Mouse (Mus musculus) kidney, embryonic 16.5 days (tissue): Measurements from ENCODE around the gene Fads3. TPM values are rescaled to one million over a fixed set of nuclear protein-coding genes. Genes with fewer than 3 reads are reported as not detected.

Source experiments
- ATAC-seq: fragments of 200-750 bp; cut with Nextera tagmentation; 2 replicates; pipeline ENCODE4 v1.8.0; 2017; ENCODE audit warnings: moderate TSS enrichment; ENCODE audit not compliant: low FRiP score, low TSS enrichment
- H3K27ac ChIP-seq: fragments of 300-500 bp; sonication (generic); 2 replicates; pipeline ENCODE4 v1.5.1; 2014; ENCODE audit warnings: low read length
- H3K27me3 ChIP-seq: fragments of 300-500 bp; sonication (generic); 2 replicates; pipeline ENCODE4 v1.6.1; 2014; ENCODE audit warnings: low read length, control low read depth, mixed read lengths; ENCODE audit not compliant: insufficient read depth
- H3K36me3 ChIP-seq: fragments of 300-500 bp; sonication (generic); 2 replicates; pipeline ENCODE4 v1.6.1; 2014; ENCODE audit warnings: low read length, control low read depth, mixed read lengths; ENCODE audit not compliant: insufficient read depth
- H3K4me1 ChIP-seq: fragments of 300-500 bp; sonication (generic); 2 replicates; pipeline ENCODE4 v1.6.1; 2014; ENCODE audit warnings: low read length, control low read depth, mixed read lengths; ENCODE audit not compliant: insufficient read depth
- H3K4me2 ChIP-seq: fragments of 300-500 bp; sonication (generic); replicated peaks from 2 replicates; pipeline ENCODE4 v1.6.1; 2014; ENCODE audit warnings: low read depth, low read length
- H3K4me3 ChIP-seq: fragments of 300-500 bp; sonication (generic); 2 replicates; pipeline ENCODE4 v1.5.1; 2014; ENCODE audit warnings: mild to moderate bottlenecking, low read length
- H3K9ac ChIP-seq: fragments of 300-500 bp; sonication (generic); replicated peaks from 2 replicates; pipeline ENCODE4 v1.6.1; 2014; ENCODE audit warnings: low read length
- H3K9me3 ChIP-seq: fragments of 300-500 bp; sonication (generic); 2 replicates; pipeline ENCODE4 v1.6.1; 2016; ENCODE audit warnings: low read length, control low read depth
- WGBS: fragments of 180-500 bp; shearing (Covaris S2); extraction: QIAGEN DNeasy Blood & Tissue Kit; methylation state at CpG from one replicate; pipeline ENCODE4 v1.1.7; 2014; 5-methylcytosine and 5-hydroxymethylcytosine counted together
- polyA plus RNA-seq: library from polyadenylated mRNA; unstranded; fragments of >200 nt; fragmentation: Nextera tagmentation; extraction: Ambion mirVana; gene quantifications from 2 replicates; pipeline ENCODE4 v1.2.1, GENCODE M21; 2015

The Fads3 gene
- polyA plus RNA-seq, 1 experiment from 2014 or later = 36.5 TPM

DNA sequence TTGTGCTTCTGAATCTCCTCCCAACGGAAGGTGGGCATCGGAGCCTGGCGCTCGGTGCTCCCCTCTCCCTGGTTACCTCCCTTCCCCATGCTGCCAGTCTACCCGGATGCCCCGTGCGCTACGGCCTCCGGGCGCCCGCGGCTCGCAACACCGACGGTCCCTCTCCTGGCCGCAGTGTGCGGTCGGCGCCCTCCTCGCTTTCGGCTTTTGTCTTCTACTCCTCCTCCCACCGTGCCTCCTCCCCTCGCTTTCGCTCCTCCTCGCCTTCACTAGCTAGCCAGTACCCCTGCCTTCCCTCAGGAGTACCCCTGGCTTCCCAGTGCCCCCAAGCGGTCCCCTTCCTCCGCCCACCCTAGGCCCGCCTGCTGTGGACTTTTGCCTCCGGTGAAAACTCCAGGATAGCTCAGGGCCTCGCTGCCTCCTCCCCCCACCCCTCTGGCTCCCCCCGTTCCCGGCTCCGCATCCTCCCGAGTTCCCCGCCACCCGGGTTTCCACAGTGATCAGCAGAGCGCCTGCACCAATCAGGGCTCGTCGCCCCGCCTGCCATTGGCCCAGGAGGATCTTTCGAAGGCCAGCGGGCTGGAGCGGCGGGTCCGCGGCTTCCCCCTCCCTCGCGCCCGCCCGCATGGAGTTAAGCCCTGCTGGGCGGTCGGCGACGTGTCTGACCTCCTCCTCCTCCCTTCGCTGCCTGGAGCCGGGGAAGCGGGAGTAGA lies 60.1 kb downstream of the Fads3 start, which contains the start of gene Fads2:
Fads2 (minus strand) TSS at position 406 of the 713 bp plus-strand sequence.
- no peaks in the 10 kb centered on the region for H3K27me3 ChIP-seq

DNA sequence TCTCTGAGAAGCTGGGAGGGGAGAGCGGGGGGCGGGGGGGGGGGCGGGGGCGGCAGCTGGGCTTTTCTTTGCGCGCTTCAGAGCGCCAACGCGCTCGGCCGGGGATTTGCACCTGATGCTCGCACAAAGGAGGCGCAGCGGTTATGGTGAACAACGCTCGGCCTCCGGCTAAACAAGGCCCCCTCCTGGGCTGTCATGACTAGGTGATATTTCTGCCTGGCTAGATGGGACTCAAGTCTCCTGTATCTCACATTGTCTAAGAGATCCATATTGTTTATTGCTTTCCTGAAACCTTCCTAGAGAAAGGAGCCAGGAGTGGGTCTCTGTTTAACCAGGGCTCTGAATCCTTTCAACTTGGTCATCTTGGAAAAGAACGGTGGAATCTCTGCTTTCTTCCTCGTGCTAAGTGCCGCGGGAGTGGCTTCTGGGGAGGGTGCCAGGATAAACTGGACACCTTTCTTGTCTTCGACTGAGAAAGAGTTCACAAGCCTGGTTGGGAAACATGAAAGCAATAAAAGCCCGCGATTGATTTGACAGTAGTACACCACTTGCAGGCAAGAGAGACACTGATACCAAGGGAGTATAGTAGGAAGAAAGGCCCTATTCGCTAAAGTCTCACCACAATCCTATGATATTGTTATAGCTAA lies 60.8 kb downstream of the Fads3 start:
- Histone ChIP-seq H3K36me3 (no peaks in the 10 kb centered on the region; the same call in 1 of the 2 replicates), H3K9ac (peak overlapping the region; percentile 85), H3K4me1 (peaks cover 19% of the 10 kb centered on the region), H3K4me3 (peak overlapping the region; percentile 78), H3K4me2 (peak overlapping the region; percentile 75), H3K9me3 (no peaks in the 10 kb centered on the region), H3K27ac (peak overlapping the region; percentile 93), H3K27me3 (no peaks in the 10 kb centered on the region)
- 4% methylated on average over 18 of the region's 25 CpGs for WGBS
- peak; percentile 36 for ATAC-seq

More for the DNA sequence above, 60.1 kb downstream of the Fads3 start, which contains the start of gene Fads2:
- peak within 1 kb of the TSS; percentile 93 for H3K27ac ChIP-seq
- H3K4me3 ChIP-seq = peak within 1 kb of the TSS; percentile 78
- H3K9ac ChIP-seq = peak within 1 kb of the TSS; percentile 85
- H3K4me1 ChIP-seq = peaks cover 19% of the 10 kb centered on the region
- no peaks in the 10 kb centered on the region for H3K9me3 ChIP-seq
- H3K4me2 ChIP-seq = peak within 1 kb of the TSS; percentile 75
- WGBS = under 1% methylated on average over 53 of the region's 57 CpGs
- H3K36me3 ChIP-seq = no peaks in the 10 kb centered on the region; the same call in 1 of the 2 replicates
- peak; percentile 96 for ATAC-seq

DNA sequence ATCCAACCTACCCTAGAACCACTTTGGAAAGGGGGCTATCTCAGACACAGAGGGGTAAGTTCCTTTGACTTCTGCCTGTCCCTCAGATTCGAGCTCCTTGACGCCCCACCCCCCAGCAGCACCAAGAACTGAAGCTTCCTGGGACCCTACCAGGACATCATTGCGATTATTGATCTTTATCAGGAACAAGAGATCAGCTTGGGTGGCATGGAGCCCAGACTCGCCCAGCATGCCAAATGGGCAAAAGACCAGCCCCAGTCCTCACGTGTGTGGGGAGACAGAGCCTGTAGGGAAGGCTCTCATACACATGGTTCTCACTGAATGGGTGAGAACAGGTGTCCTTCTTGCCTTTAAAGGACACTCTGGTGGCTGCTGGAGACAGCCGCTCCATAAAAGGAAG lies 62.9 kb downstream of the Fads3 start:
- Histone ChIP-seq H3K4me3 (no peak overlapping the region), H3K4me1 (peaks cover 19% of the 10 kb centered on the region), H3K9me3 (no peaks in the 10 kb centered on the region), H3K4me2 (no peak overlapping the region), H3K36me3 (no peaks in the 10 kb centered on the region), H3K9ac (no peak overlapping the region), H3K27ac (no peak overlapping the region), H3K27me3 (no peaks in the 10 kb centered on the region)
- no peak for ATAC-seq
- 80% methylated on average over 6 of the region's 6 CpGs for WGBS

DNA sequence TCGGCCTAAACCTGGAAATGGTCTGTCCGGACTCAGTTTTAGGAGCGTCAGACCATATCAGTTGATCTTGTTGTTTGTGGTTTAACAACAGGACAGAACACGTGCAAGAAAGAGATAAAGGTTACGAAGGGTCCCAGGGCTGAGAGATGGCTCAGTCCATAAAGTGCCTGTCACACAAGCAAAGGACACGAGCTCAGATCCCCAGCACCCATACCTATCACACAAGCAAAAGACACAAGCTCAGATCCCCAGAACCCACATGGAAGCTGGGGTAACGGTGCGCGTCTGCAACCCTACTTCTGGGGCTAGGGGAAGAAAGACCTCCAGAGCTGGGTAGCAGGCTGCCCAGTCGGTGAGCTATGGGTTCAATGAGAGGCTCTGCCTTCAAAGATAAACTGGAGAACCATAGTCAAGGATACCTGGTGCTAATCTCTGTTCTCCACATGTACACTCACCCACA lies 63.7 kb downstream of the Fads3 start:
- no peak overlapping the region for H3K9ac ChIP-seq
- H3K4me3 ChIP-seq = no peak overlapping the region
- H3K4me2 ChIP-seq = no peak overlapping the region
- no peaks in the 10 kb centered on the region for H3K36me3 ChIP-seq
- H3K9me3 ChIP-seq = no peaks in the 10 kb centered on the region
- H3K27ac ChIP-seq = no peak overlapping the region
- peaks cover 10% of the 10 kb centered on the region for H3K4me1 ChIP-seq
- H3K27me3 ChIP-seq = no peaks in the 10 kb centered on the region
- WGBS = 74% methylated on average over 10 of the region's 10 CpGs
- no peak for ATAC-seq

DNA sequence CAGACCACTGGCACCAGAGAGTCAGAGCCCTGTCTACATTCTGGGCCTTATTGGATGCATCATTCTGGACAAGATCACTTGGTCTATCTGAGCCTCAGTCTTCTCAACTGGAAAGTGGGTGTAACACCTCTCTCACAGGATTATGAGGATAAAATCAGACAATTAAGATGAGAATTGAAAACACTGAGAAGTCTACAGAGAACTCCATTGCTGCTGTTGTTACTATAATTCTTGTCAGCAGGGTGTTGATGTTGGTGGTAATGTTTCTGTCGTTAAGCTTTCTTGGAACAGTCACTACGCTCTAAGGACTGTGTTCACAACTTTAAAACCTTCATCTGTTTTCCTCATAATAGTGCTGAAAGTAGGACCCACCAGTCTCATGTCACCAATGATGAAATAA lies 65.3 kb downstream of the Fads3 start:
- no peak overlapping the region for H3K27ac ChIP-seq
- ATAC-seq = no peak
- WGBS = 84% methylated on average over 2 of the region's 2 CpGs
- peaks cover 7% of the 10 kb centered on the region; the same call in 1 of the 2 replicates for H3K4me1 ChIP-seq
- H3K27me3 ChIP-seq = no peaks in the 10 kb centered on the region
- H3K4me3 ChIP-seq = no peak overlapping the region
- H3K9me3 ChIP-seq = no peaks in the 10 kb centered on the region
- no peaks in the 10 kb centered on the region for H3K36me3 ChIP-seq
- no peak overlapping the region for H3K9ac ChIP-seq
- H3K4me2 ChIP-seq = no peak overlapping the region

DNA sequence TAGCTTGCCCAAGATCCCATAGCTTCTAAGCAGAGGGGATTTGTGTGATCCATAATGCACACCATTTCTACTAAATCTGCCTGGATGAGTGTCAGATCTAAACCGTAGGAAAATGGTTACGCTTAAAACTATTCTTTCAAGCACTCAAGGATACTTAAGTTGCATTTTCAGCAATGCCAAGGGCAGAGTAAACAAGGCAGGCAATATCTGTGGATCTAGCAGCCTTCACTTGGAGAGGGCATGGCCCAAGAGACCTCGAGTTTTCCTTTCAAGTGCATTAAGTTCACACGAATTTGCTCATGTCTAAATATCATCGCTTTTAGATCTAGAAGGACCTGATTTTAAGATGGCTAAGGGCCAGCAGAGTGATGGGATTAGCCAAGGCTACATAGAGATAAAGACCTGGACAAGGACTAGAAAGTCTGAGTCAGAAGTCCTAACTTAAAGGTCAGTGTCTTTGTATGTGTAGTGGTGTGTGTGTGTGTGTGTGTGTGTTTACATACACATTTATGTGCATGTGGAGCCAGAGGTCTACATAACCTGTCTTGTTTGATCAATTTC lies 65.8 kb downstream of the Fads3 start:
- no peak for ATAC-seq
- 77% methylated on average over 5 of the region's 5 CpGs for WGBS
- no peak overlapping the region for H3K4me2 ChIP-seq
- no peaks in the 10 kb centered on the region for H3K9me3 ChIP-seq
- H3K27me3 ChIP-seq = no peaks in the 10 kb centered on the region
- H3K27ac ChIP-seq = no peak overlapping the region
- H3K36me3 ChIP-seq = no peaks in the 10 kb centered on the region
- H3K4me3 ChIP-seq = no peak overlapping the region
- H3K9ac ChIP-seq = no peak overlapping the region
- H3K4me1 ChIP-seq = peaks cover 5% of the 10 kb centered on the region; the same call in 1 of the 2 replicates

DNA sequence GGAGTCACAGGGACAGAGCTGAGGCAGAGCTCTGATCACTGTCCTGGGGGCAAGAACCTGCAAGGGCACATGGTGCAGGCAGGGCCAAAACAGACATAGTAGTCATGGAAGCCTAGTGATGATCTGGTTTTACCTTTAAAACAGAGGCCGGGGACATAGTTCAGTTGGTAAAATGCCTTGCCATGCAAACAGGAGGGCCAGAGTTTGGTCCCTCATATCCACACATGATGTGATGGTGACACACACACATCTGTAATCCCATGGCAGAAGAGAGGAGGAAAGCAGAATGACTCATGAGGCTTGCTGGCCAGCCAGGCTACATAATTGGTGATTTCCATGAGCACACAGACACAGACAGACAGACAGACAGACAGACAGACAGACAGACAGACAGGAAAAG lies 66.8 kb downstream of the Fads3 start:
- ATAC-seq = no peak
- no peak overlapping the region for H3K4me3 ChIP-seq
- no peaks in the 10 kb centered on the region for H3K4me1 ChIP-seq

DNA sequence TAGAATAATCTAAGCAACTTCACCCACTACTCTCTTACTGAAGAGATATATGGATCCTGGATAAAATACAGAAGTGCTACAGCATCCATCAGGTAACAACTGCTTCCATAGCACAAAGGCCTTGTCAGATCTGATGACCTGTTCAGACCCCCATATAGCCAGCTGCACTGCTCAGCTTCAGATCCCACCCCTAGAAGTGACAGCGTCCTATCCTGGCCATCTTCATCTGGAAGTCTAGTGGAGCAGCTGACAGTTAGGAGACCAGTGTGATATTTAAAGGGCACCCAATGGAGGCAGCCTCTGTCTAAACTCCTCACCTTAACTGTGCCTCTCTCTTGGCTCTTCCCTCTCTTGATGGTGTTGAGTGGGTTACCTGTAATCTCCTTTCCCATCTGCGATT lies 67.3 kb downstream of the Fads3 start:
- no peaks in the 10 kb centered on the region for H3K36me3 ChIP-seq
- no peaks in the 10 kb centered on the region for H3K9me3 ChIP-seq
- H3K4me3 ChIP-seq = no peak overlapping the region
- no peak for ATAC-seq
- no peak overlapping the region for H3K27ac ChIP-seq
- H3K9ac ChIP-seq = no peak overlapping the region
- WGBS = 84% methylated on average over 2 of the region's 2 CpGs
- no peaks in the 10 kb centered on the region for H3K4me1 ChIP-seq
- H3K27me3 ChIP-seq = no peaks in the 10 kb centered on the region
- no peak overlapping the region for H3K4me2 ChIP-seq

More for the DNA sequence above, 66.8 kb downstream of the Fads3 start:
- Histone ChIP-seq H3K9me3 (no peaks in the 10 kb centered on the region), H3K36me3 (no peaks in the 10 kb centered on the region), H3K4me2 (no peak overlapping the region), H3K27ac (no peak overlapping the region), H3K27me3 (no peaks in the 10 kb centered on the region), H3K9ac (no peak overlapping the region)
- 89% methylated on average over 1 of the region's 1 CpGs for WGBS
